Mouse (Mus musculus): Measurements from ENCODE around the gene Cd302. TPM values are rescaled to one million over a fixed set of nuclear protein-coding genes. Genes with fewer than 3 reads are reported as not detected.

The Cd302 gene
- total RNA-seq, 2 experiments from 2014 or later: 36.1 to 80.8 TPM

DNA sequence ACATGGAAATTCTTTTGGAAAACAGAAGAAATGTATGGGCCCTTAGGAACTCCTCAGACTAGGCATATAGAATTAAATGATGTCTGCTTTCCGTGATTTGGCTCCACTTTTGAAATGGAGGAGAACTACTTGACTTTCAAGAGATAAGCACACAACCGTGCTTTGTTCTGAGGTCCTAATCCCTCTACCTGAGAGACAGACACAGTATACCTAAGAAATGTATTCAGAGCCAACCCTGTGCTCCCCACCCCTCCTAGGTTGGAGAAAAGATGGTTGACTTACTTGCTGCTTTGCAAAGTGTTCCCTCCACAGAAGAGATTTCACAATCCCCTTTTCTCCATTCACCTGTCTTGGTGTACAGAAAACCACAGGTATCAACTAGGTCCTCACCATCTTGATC lies 27.5 kb downstream of the Cd302 start:
- no peak for ATAC-seq (ENCODE audit: poor library complexity, severe bottlenecking)

DNA sequence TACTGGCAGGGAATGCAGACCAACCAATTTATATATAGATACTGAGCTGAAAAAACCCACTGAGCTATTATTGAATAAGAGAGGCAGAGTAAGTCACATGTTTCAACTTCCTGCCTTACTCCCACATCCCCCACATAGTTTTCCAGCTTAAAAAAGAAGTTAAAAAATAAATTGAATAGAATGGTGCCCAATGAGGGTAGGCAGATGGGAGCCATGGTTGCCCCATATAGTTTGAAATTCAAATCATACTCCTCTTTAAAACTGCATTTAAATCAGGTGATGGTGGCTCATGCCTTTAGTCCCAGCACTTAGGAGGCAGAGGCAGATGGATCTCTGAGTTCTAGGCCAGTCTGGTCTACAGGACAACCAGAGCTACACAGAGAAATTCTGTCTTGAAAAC lies 30.8 kb downstream of the Cd302 start:
- ATAC-seq (ENCODE audit: poor library complexity, severe bottlenecking): no peak

DNA sequence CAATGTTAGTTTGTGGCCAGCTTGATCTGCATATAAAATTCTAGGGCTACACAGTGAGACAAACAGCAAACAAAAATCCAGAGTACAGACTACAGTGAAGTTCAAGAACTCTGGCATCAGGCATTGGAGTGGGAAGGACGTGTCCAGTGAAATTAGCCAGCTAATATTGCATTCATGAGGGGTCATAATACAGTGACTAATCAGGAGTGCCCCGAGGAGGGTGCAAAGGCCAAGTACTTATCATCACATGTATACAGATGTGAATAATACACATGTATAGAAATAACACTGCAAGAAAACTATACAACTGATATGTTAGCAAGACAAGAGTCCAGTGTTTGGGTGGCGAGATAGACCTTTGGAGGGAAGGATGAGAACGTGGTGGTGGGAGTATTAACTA lies 31.5 kb downstream of the Cd302 start:
- no peak for ATAC-seq (ENCODE audit: poor library complexity, severe bottlenecking)

DNA sequence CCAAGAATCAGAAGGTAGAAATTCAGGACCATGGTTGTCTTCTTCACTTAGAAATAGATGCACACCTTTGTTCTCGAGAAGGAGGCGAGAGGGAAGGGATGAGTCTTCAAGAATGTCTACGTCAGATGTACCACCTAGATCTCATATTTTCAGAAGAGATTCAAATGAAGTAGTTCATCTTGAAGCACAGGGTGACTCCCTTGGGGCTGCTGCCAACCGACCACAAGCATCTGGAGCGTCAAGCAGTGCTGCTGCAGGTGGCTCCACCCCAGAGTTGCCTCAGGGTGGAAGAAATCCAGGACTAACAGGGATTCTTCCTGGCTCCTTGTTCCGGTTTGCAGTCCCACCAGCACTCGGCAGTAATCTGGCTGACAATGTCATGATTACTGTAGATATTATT lies 49.8 kb downstream of the Cd302 start:
- no peak for ATAC-seq (ENCODE audit: poor library complexity, severe bottlenecking)

DNA sequence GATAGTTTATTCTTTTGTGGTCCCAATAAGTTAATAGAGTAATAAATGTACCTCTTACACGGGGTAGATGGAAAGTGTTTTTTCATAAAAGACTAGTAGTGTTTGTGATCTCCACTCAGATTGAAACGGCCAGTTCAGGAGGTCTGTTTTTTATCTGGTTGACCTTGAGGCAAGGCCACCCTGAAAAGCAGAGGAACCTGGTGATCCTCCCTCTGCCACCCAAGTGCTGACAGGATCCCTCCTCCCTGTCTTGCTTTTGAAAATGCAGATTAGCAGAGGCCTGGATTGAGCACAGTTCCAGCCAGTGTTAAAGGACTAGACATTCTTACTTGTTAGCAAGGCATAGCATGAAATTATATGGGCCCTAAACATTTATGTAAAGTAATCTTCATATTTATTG lies 51.1 kb downstream of the Cd302 start:
- ATAC-seq (ENCODE audit: poor library complexity, severe bottlenecking): no peak

DNA sequence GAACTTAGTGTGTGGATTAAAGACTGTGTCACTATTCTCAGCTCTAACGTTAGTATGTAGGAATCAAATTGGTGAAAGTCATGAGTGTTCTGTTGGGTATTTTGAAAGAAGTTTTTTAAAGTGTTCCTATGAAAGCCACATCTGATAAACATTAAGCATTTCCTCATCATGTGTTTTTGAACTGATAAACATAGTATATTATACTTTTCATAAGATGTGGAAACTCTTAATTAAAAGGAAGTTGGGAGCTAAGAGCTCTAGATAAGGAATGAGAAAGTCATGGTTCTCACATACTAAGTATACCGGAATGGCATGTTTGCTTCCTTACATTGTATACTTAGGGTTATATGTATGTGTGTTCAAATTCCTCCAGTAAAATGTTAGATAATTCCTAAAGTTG lies 53.9 kb downstream of the Cd302 start:
- ATAC-seq (ENCODE audit: poor library complexity, severe bottlenecking): no peak

DNA sequence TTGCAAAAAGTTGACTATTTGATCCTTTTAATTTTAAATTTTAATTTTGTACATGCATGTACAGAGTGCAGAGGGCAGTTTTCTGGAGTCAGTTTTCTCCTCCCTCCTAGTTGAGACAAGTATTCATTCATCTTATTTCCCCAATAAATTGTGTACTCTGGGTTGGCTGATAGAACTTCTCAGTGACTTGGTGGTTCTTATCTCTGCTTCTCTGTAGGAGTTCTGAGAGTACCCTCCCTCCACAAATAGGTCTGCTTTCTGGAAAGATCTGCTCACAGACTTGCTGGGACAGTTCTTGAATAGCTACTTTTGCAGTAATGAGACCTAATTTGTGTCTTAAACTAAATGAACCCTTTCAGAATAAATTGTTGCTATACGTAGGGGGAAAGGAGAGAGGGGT lies 55.8 kb downstream of the Cd302 start:
- ATAC-seq (ENCODE audit: poor library complexity, severe bottlenecking): no peak

DNA sequence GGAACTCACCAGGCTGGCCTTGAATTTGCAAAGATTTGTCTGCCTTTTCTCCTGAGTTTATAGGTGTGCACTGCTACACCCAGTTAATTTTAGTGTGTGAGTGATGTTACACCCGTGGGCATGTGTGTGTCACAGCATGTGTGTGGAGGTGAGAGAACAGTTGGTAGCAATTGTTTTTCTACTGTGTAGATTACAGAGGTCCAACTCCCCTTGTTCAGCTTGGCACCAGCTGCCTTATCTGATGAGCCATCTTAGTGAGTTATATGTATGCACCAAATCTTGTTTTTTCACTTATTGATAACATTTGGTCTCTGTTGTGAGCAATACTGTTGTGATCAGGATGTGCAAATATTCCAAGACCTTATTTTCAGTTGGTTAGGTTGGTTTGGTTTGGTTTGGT lies 60.8 kb downstream of the Cd302 start:
- no peak for ATAC-seq (ENCODE audit: poor library complexity, severe bottlenecking)

DNA sequence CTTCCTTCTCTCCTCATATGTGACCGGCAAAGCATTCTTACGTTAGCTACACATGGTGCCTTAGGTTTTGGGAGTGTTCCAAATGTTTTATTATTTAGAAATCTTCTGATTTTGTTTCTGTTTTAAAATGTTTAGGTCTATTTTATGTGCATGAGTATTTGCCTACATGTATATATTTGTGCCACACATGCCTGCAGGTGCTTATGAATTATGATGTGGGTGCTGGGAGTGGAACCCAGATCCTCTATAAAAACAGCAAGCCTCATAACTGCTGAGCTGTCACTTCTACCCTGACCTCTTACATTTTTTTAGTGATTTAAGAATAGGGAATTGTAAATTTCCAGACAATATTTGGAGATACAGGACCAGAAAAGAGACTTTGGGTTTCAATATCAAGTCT lies 62.3 kb downstream of the Cd302 start:
- ATAC-seq (ENCODE audit: poor library complexity, severe bottlenecking): no peak

DNA sequence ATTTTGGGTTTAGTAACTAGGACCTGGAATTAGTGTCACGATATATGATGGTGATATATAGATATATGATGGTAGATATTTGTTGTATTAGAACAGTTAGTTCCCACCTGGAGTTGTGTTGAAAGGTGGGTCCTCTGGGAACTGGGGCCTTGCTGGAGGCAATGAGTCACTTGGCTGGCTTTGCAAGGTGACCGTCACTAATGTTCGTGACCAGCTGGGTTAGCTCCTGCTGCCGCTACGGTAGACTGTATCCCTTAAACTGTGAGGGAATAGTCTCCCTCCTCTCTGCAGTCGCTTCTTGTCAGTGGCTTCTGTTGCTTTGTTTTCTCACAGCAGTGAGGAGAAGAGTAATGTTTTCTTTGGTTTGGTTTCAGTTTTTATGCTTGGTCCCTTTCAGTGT lies 63.1 kb downstream of the Cd302 start:
- no peak for ATAC-seq (ENCODE audit: poor library complexity, severe bottlenecking)

DNA sequence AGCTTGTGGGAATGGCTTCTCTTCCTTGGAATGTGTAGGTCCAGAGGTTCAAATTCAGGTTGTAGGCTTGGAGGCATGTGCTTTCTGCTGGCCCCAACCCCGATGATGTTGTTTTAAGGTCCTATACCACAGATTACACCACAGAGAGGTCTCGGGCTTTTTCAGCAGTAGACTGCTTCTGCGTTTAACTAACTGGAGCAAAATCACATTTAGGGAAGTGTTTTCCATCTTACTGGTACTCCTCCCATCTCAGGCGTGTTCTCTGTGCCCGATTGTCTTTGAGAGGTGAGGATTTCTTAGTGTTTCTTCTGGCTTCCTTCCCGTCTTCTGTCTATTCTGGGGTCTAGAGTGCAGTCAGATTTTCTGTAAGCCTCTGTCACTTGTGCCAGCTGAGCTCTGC lies 66.7 kb downstream of the Cd302 start:
- ATAC-seq (ENCODE audit: poor library complexity, severe bottlenecking): peak; percentile 54; the same call in 1 of the 2 replicates

DNA sequence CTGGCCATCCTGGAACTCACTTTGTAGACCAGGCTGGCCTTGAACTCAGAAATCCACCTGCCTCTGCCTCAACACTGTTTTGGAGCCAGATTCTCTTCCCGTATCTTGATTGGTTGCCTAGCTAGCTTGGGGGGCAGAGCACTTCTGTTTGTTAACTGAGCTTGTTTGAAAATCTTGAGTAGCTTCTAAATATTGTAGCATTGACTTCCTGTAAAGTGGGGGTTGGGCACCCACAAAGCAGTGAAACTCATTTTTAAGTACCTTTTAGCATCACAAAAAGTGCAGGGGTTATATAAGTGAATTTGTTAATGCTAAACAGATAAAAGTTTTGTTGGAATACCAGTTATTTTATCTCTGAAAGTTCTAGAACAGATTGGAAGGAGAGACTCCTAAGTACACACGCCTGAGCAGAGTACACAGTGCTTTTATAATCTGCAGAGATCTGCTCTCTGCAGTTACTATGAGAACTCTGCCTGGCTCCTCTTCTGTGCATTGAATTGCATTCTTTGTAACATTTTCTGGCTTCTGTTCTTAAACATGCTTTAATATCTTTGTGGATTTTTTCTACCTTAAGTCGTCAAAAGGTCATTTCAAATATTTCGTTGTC lies 67.6 kb downstream of the Cd302 start:
- ATAC-seq (ENCODE audit: poor library complexity, severe bottlenecking): no peak

DNA sequence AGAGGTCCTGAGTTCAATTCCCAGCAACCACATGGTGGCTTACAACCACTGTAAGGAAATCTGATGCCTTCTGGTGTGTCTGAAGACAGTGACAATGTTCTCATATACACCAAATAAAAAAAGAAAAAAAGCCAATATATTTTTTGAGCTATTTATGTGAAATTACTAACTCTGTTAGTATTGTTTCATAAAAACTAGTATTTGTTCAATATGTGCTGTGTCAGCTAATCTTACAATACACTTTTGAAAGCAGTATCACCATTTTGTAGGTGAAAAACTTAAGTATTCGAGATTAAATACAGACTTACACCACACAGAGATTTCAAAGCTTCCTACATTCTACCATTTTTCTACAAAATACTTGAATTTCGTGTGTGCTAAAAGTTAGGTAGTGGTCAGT lies 69.6 kb downstream of the Cd302 start:
- ATAC-seq (ENCODE audit: poor library complexity, severe bottlenecking): no peak

DNA sequence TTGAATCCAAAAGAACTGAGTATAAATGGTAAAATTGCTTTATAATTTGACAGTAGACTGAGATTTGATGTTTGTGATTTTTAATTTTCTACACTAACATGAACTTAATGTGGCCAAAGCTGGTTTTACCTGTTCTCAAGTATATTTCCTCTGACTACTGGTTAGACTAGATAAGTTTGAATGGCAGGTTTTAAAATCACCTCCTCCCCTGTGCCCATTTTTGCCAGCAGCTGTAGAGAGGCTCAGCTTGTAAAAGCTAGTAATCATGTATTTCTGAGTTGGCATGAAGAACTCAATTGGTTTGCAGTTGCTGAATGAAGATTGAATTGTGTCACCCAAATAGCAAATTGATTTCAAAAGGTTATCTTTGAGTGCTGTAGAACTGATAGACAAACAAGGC lies 71.8 kb downstream of the Cd302 start:
- ATAC-seq (ENCODE audit: poor library complexity, severe bottlenecking): no peak

DNA sequence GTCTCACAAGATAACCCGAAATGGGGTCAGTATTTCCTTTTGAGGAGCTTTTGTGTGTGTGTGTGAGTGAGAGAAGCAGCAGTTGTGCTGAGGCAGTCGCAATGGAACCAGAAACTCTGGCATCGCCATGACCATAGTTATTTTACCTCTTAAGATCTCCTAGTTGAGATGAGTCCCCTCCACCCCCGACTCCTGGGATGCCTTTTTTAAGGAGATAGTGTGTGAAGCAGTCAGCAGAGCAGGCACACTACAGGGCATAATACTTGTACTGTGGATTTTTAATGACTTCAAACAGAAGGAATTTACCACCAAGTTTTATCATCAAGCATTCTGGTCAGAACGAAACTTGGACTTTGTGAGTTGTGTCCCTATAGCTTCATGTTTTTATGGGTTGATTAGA lies 73.5 kb downstream of the Cd302 start:
- no peak for ATAC-seq (ENCODE audit: poor library complexity, severe bottlenecking)

DNA sequence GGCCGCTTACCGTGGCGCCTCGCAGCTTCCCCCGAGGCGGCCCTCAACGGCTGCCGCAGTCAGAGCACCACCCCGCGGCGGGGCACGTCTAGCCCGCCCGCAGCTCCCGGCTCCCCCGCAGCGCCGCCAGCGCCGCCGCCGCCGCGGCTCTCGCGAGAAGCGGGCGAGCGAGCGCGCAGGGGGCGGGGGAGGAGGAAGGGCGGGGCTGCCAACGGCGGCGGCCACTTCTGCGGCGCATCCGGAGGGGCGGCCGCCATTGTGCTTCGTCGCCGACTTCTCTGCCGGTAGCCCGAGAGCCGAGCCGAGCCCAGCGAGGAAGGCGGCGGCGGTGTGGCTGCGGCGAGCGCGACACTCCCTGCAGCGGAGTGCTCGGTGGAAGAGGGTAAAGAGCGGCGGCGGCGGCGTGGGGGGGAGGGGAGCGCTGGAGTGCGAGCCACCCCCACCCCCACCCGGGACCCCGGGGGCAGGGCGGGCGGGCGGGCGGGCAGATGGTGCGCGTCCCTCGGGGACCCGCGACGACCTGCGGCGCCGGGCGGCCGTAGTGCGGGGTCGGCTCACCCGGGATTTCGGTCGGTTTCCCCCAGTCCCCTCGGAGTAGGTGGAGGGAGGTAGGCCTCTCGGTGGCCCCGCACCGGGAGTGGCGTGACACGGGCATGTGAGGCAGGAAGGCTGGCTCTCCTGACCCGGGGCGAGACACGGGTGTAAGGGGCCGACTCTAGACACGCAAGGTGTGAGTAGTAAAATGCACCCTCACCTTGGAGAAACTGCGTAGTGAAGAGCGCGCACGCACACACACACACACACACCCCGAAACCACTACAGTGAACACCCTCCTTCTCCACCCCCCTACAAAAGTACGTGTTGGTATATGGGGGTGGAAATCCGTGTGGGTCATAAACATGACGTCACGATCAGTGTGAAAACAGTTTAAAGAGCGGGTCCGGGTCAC lies 74.3 kb downstream of the Cd302 start, which contains the start of the genes Baz2b and March7:
Baz2b (minus strand) TSS at position 137 of the 949 bp plus-strand sequence.
March7 (plus strand) TSS at position 185 of the 949 bp plus-strand sequence.
- peak; percentile 83 for ATAC-seq (ENCODE audit: poor library complexity, severe bottlenecking)

DNA sequence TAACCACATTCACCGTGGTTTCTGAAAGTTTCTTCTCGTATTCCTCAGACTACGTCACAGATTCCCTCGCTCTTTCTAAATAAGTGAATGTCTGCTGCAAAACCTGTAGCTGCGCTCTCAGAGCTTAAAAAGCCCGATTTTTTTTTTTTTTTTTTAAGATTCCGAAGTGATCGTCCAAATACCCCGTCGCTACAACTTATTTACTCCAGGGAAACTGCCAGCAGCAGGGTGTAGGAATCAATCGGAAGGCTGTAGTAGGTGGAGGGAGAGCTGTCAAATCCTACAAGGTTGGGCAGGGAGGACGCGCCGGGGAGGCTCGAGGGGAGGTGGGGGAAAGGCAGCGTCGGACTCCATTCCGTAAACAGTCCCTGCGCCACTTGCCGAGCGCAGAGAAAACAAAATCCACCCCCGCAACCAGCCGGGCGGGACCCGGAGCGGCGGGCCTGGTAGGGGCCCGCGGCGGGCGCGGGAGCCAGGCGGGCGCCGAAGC lies 75.1 kb downstream of the Cd302 start:
- no peak for ATAC-seq (ENCODE audit: poor library complexity, severe bottlenecking)

DNA sequence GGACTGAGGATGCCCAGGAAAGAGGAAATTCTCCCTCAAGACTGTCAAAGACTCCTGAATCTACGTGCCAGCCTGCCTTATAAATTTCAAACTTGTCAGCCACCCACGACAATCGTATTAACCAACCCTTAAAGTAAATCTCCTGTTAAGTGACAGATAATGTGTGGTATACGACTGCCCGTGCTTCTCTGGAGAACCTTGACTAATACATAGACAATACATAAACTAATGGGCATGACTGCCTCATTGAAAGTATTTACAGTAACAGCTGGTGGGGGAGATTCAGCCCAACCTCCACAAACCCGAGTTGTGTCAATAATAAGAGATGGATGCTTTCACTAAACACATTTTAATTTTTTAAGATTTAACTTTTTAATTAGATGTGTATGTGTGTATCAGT lies 78.5 kb downstream of the Cd302 start:
- no peak for ATAC-seq (ENCODE audit: poor library complexity, severe bottlenecking)

DNA sequence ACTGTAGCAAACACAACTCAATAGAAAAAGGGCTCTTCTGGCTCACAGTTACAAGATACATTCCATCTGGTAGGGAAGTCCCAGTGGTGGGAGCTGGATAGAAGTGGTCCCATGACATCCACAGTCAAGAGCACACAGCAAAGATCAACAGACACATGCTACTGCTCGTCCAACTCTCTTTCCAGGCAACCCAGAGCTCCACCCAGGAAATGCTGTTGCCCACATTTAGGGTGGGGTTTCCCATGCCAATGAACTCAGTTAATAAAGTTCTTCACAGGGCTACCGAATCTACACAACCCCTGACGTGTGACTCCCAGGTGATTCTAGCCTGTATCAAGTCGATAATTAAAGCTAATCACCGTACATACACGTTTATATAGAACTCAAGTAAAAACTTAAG lies 80.1 kb downstream of the Cd302 start:
- peak; percentile 77 for ATAC-seq (ENCODE audit: poor library complexity, severe bottlenecking)

DNA sequence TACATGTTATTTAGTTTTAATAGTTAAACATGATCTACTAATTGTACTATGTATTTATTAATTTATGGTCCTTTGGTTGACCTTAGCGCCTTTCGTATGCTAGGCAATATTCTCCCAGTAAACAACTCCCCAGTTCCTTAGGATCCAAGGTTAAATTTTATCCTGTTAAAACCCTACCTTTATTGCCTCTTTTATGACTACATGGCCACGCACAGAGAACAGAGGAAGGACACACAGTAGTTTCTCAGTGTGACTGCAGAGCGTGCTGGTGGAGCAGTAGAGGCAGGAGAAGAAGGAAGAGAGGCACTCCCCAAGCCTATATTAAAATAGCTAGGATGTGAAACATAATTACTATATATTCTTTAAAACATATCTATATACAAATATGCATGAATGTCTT lies 80.6 kb downstream of the Cd302 start:
- no peak for ATAC-seq (ENCODE audit: poor library complexity, severe bottlenecking)

DNA sequence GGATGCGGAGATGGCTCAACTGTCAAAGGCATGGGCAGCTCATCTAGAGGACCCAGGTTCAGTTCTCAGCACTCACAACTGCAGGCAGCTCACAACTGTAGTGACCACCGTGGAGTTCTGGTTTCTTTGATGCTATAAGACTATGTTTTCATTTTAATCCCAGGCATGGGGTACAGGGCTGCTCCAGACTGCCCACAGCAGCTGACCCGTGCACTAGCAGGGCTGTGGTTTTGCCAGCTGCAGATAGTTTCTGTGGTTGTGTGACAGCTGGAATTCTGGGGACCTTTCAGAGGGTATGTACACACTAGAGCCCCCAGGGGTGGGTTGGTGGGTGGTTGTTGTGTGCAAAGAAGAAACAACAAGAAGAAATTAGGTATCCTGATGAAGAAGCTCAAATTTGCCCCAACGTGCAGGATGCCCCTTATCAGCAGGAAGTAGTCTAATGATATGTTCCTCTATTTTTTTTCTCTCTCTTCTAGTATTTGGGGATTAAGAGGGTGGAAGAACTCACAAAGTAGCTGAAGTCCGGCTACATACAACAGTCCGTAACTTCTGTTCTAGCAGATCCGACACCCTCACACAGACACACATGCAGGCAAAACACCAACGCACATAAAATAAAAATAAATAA lies 81.3 kb downstream of the Cd302 start:
- ATAC-seq (ENCODE audit: poor library complexity, severe bottlenecking): no peak
